Mouse (Mus musculus): ENCODE results near the gene Frmd5.

DNA sequence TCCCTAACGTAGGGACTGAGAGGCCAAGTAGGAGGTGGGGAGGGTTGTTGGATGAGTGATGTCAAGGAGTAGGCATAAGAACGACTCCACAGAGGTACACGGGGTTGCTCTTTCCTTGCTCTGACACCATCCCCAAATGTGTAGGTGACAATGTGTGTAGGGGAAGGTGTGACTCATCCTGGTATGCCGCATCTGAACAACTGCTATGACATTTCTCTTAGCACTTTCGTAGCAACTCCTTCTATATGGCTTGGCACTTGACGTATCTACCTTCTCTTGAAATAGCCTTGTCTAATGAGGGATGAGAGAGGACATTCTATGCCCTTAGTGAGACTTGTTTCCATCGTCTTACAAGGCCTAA lies 191.7 kb downstream of the Frmd5 start:
- no peak for TF ChIP-seq EP300 (optimal IDR thresholded peaks at IDR 0.05)
- TF ChIP-seq CTCF (IDR thresholded peaks at IDR 0.05; ENCODE audit: low read depth), result no peak

Measured in stomach, postnatal 0 days (tissue).